Mouse (Mus musculus) lung, postnatal 25 days (tissue): ENCODE measurements around the gene Auts2.

Source experiments
- DNase-seq: peaks from one replicate; pipeline ENCODE4 v3.0.0; 2022; ENCODE audit warnings: low spot score

Gene Auts2

GRCm38 (mm10) chr5:132170010-132170409, 373.1 kb downstream of the Auts2 start:
- DNase-seq = no peak

DNA sequence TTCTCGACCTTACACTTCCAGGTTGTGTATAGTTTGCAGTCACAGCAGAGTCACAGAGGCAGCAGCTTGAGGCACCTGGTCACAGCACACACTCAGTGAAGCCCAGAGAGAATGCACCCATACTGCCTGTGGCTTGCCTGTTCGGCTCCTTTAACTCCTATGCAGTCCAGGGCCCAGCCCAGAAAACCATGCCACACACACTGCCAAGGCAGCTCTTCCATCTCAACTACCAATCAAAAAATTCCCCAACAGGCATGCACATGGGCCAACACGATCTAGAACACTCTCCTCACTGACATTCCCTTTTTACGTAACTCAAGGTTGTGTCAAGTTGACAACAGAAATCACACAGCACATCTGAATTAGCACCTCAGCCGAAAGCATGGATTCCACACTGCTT, 374.3 kb downstream of the Auts2 start:
- DNase-seq = no peak

DNA sequence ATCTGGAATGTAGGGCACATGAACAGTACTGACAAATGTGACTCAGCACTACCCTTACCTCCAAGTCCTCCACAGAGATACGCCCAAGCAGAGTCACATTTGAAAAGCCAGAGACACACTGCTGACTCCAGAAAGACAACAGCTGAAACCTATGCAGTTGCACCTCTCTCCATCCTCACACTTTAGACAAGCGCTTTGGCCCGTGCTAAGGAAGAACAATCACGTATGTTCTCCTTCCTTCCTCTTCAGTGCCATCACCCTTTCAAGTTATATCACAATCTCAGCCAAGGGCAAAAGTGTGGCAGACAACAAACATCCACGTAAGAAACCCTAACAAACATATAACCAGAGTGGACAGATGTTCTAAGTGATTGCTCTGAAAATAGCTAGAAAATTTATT, 374.9 kb downstream of the Auts2 start:
- DNase-seq = no peak

- no peak for DNase-seq
Observed at GRCm38 (mm10) chr5:132166559-132166958, 376.6 kb downstream of the Auts2 start.

DNA sequence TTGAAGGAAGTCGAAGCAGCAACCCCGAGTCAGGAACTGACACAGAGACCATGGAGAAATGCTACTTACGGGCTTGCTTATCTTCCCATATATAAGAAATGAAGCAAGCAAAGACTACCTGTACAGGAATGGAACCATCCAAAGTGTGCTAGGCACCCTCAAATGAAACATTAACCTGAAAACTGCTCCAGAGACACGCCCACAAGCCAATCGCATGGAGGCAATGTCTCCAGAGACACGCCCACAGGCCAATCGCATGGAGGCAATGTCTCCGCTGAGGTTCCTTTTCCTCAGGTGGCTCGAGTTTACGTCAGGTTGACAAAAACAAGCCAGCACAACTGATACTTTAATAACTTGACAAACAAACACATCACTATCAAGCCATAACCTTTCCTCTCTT, 379.2 kb downstream of the Auts2 start:
- no peak for DNase-seq

- no peak for DNase-seq
Observed at GRCm38 (mm10) chr5:132162206-132162533, 381.0 kb downstream of the Auts2 start.

DNA sequence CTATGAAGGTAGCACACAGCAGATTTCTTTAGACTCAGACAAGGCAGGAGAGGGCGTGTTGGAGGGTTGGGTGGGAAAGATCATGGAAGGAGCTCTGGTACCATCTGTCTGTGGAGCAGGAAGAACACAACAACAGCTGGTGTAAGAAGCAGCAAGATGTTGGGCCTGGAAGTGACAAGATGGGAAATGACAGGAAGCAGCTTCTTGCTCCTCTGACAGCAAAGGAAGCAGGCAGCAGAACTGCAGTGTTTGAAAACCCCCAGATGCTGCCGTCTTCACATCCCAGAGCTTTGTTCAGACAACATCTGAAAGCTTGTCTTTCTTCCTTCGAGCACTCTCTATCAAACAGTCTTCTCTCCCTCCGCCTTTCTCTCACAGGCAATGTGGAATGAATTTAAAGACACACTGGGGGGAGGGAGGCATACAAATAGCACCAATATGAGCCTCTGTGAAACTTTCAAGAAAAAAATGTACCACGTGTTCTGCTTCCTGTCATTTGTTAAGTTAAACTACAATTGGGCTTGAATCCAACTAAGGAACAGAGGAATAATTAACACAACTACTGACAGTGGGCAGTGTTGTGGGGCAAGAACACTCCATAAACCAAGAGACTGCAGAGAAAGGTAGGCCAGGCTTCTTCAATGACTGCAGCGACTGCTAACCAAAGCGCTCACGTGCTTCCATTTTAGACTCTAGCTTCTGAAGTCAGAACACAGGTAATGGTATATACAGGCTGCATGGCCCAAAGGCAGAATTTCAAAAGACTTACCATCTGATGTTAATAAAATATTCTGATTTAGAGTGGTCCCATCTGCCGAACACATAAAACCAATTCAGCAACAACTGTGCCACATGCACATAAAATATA, 381.6 kb downstream of the Auts2 start:
- DNase-seq = peak; percentile 3

DNA sequence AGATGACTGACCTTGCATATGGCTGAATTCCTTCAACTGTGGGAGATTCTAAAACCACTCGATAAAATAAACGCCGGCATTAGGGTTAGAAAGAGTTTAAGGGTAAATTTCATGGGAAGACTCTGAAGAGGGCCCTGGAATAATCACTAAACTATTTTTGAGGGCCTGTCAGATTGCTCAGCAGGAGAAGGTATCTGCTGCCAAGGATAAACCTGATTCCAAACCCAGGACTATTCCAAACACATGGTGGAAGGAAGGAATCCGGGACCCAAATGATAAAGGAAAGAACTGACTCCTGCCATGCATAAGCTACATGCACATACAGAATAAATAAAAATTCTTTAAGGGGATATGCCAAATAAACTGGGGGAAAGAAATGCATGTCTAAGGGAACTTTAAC, 399.0 kb downstream of the Auts2 start:
- no peak for DNase-seq

DNA sequence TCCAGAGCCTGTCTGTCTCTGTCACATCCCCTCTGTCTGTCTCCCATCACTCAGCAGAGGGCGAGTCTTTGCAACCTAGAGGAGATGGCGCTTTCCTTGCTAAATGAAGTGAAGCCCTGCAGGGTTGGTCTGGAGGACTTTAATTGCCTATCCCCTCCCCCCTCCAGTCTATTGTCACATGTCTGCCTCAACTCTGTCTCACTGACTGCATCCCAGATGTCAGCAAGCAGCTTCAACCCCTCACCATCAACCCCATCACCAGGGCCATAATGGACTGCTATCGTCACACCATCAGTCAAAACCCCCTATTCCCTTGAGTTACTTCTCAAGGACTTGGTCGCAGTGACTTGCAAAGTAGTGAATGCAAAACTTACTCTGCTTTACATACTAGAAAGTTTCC, 402.3 kb downstream of the Auts2 start:
- DNase-seq = no peak

GRCm38 (mm10) chr5:132135941-132136663, 407.0 kb downstream of the Auts2 start:
- no peak for DNase-seq

GRCm38 (mm10) chr5:132131948-132132347, 411.2 kb downstream of the Auts2 start:
- no peak for DNase-seq

- no peak for DNase-seq
Observed at GRCm38 (mm10) chr5:132130577-132130976, 412.6 kb downstream of the Auts2 start.

GRCm38 (mm10) chr5:132126626-132127025, 416.5 kb downstream of the Auts2 start:
- DNase-seq = no peak

DNA sequence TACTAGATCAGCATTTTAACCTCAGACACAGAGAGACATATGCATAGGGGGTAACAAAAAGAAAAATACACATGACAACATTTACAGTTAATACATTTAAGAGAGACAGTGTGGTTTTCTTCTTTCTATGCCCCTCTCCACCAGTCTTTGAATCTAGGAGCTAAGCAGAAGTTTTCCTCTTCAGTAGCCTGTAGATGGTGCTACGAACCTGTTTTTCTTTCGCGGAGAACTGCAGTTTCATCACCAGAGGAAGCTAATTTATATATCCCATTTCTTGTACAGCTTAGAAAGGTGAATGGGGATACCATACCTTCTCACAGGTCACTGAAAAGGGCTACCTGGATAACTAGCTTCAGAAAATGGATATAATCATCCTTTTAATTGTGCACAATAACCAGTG, 427.5 kb downstream of the Auts2 start:
- no peak for DNase-seq

DNA sequence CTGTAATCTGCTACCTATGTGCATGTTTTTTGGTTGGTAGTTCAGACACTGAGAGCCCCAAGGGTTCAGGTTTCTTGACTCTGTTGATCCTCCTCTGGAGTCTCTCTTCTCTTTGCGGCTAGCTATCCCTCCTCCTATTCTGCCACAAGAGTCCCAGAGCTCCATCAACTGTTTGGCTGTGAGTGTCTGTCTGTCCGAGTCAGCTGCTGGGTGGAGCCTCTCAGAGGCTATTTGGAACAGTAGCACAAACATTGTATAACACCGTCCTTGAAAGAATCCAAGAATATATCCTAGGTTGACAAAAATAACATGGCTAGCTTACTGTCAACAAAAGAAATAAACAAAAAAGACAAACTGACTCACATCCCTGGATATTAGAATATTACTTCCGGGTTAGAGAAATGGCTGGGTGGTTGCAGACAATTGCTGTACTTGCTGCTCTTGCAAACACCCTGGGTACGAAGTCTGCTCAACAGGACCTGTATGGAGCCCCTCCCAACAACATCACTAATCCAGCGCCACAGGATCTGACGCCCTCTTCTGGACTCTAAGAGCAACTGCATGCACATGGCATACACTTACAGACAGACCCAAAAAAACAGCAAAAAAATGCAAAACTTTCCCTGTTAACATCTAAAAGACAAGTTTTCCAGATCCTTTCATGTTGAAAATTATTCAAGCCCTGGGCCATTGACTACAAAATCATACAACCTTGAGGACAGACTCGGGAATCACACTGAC, 428.4 kb downstream of the Auts2 start:
- DNase-seq = no peak

DNA sequence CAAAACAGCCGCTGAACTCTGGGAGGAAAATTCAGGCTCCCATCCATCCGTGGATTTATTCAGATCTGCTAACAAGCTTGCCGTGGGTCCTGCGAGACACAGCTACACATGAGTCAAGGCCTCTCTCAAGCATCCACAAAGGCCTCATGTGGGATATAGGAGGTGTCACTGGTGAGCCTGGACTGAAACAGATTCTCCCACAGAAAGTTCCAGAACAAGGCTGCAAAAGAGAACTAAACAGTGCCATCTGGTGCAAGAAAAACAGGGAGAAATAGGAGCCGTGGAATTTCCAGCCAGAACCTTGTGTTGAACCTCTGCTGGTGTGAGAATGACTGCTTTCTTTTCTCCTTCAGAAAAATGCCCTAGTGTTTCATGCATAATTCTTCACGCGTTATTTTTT, 429.7 kb downstream of the Auts2 start:
- DNase-seq = no peak

GRCm38 (mm10) chr5:132112666-132113065, 430.5 kb downstream of the Auts2 start:
- no peak for DNase-seq

DNA sequence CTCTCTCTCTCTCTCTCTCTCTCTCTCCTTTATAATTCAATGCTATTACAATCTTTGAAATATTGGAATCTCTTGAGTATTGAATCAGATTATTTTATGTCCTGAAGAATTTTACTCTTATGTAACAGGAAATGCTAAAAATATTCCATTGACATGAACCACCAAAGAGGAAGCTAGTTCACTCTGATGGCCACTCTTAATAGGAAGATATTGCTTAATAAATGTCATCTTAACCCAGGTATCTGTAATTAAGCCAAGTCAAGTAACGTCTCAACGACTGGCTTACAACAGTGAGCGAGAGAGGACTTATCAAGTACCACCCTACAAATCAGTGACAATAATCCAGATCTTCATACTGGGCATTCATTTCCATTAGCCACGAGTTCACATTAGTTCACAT, 440.7 kb downstream of the Auts2 start:
- no peak for DNase-seq

DNA sequence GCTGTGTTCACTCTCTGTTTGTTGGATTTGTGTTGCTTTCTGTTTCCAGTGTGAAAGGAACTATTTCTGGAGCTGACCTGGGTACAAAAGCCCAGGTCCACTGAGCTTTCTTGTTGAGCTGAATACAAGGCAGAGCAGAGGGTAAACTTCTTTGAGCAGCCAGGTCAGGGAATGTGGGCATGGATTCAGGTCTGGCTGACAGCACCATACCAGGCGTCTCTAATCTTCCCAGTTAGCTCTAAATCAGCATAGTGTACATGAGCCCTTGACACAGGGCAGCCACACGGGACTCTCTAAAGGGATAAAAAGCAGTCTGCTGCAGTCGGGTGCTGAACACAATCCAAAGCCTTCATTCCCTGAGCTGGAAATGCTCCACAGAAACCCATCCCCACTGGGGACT, 444.7 kb downstream of the Auts2 start:
- DNase-seq = no peak

DNA sequence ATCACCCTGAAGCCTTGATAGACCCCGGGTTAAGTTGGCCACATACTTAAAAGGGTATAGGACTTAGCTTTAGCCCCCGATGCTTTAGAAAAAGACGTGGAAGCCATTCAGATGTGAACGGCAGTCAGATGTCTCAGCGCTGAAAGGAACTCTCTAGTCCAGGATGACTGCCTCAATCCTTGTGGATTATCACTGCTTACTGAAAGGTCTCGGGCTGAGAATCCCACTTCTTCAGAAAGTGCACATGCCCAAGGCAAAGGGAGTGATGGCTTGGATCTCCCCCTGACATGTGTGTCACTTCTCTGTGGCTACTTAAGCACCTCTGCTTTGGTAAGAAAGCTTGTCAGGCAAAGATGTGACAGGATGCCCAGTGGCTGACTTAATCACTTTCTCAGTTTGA, 450.4 kb downstream of the Auts2 start:
- DNase-seq = no peak

DNA sequence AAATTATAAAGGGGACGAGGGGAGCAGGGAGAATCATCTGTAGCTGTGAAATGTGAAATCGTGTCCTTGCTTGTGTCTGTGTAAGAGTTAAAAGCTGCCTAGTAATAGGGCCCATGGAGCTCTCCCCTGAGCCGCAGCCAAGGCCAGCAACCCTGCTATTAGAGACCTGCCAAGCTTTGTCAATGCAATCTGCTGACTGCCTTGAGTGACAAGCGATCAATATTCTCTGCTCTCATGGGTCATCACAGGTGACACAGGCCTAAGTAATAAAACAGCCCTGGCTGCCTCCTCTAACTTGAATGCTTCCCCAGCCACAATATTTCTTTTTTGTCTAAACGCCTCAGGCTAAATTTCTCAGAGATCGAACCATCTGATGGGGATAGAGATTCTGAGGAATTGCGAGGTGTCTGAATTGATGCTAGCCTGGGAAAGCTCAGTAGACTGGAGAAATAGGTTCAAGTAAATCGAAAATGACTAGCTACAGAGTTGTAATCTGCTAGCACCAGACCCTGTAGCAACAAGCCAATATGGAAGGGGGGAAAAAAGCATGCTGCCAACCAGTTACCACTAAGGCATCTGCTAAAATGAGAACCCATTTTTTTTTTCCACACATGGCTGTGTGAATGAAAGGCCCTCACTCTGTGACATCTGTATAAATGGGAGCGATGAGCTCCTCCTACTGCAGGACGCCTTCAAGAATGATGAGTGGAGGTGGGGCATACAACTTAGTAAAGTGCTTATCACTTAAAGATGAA, 453.5 kb downstream of the Auts2 start:
- no peak for DNase-seq

- no peak for DNase-seq
Observed at GRCm38 (mm10) chr5:132088585-132088984, 454.6 kb downstream of the Auts2 start.
